Mouse (Mus musculus): Measurements from ENCODE around the gene Hspb8. TPM values are rescaled to one million over a fixed set of nuclear protein-coding genes. Genes with fewer than 3 reads are reported as not detected.

Hspb8 gene
- polyA plus RNA-seq, 1 experiment from 2014 or later = 10.5 TPM

- H3K27ac ChIP-seq (ENCODE audit: low read depth, low read length) = no peak overlapping the region
- H3K9me3 ChIP-seq (ENCODE audit: control insufficient read depth) = no peaks in the 10 kb centered on the region
- 49% methylated on average over 10 of the region's 10 CpGs for WGBS
- no peak overlapping the region for H3K4me3 ChIP-seq (ENCODE audit: low read depth, low read length)
- no peak overlapping the region for H3K9ac ChIP-seq (ENCODE audit: low read depth, low read length)
- H3K4me2 ChIP-seq (replicated peaks; ENCODE audit: low read depth) = no peak overlapping the region
- 0 out of 2 replicates have a peak, but pooled peaks cover 4% of the 10 kb centered on the region for H3K27me3 ChIP-seq (replicated peaks; ENCODE audit: control insufficient read depth, insufficient read depth, low read length)
- no peaks in the 10 kb centered on the region for H3K4me1 ChIP-seq (replicated peaks; ENCODE audit: control insufficient read depth, insufficient read depth, low read length)
- no peaks in the 10 kb centered on the region for H3K36me3 ChIP-seq (ENCODE audit: control insufficient read depth, insufficient read depth)
- no peak for TF ChIP-seq CTCF (IDR thresholded peaks at IDR 0.05; ENCODE audit: low read depth)
- no peak for ATAC-seq
These were observed 23.1 kb upstream of the Hspb8 start for GRCm38 (mm10) chr5:116445634-116446367.

- Histone ChIP-seq H3K4me3 (ENCODE audit: low read depth, low read length) (no peak overlapping the region), H3K27ac (ENCODE audit: low read depth, low read length) (no peak overlapping the region), H3K9ac (ENCODE audit: low read depth, low read length) (no peak overlapping the region), H3K27me3 (replicated peaks; ENCODE audit: control insufficient read depth, insufficient read depth, low read length) (0 out of 2 replicates have a peak, but pooled peaks cover 4% of the 10 kb centered on the region), H3K9me3 (ENCODE audit: control insufficient read depth) (no peaks in the 10 kb centered on the region), H3K4me1 (replicated peaks; ENCODE audit: control insufficient read depth, insufficient read depth, low read length) (no peaks in the 10 kb centered on the region), H3K36me3 (ENCODE audit: control insufficient read depth, insufficient read depth) (no peaks in the 10 kb centered on the region), H3K4me2 (replicated peaks; ENCODE audit: low read depth) (no peak overlapping the region)
- 49% methylated on average over 27 of the region's 27 CpGs for WGBS
- peak; percentile 54 for TF ChIP-seq CTCF (IDR thresholded peaks at IDR 0.05; ENCODE audit: low read depth)
- no peak for ATAC-seq
These were observed 21.9 kb upstream of the Hspb8 start for GRCm38 (mm10) chr5:116444517-116444916.

- H3K36me3 ChIP-seq (ENCODE audit: control insufficient read depth, insufficient read depth) = no peaks in the 10 kb centered on the region
- no peaks in the 10 kb centered on the region for H3K4me1 ChIP-seq (replicated peaks; ENCODE audit: control insufficient read depth, insufficient read depth, low read length)
- no peak overlapping the region for H3K4me2 ChIP-seq (replicated peaks; ENCODE audit: low read depth)
- H3K9me3 ChIP-seq (ENCODE audit: control insufficient read depth) = no peaks in the 10 kb centered on the region
- no peak overlapping the region for H3K4me3 ChIP-seq (ENCODE audit: low read depth, low read length)
- H3K27ac ChIP-seq (ENCODE audit: low read depth, low read length) = no peak overlapping the region
- no peak for TF ChIP-seq CTCF (IDR thresholded peaks at IDR 0.05; ENCODE audit: low read depth)
- 82% methylated on average over 8 of the region's 8 CpGs for WGBS
- H3K27me3 ChIP-seq (replicated peaks; ENCODE audit: control insufficient read depth, insufficient read depth, low read length) = 0 out of 2 replicates have a peak, but pooled peaks cover 4% of the 10 kb centered on the region
- no peak for ATAC-seq
- H3K9ac ChIP-seq (ENCODE audit: low read depth, low read length) = no peak overlapping the region
These were observed 20.8 kb upstream of the Hspb8 start for GRCm38 (mm10) chr5:116443459-116443940.

GRCm38 (mm10) chr5:116442697-116443458 is 20.2 kb upstream of the Hspb8 start:
- H3K4me1 ChIP-seq (replicated peaks; ENCODE audit: control insufficient read depth, insufficient read depth, low read length) = no peaks in the 10 kb centered on the region
- H3K36me3 ChIP-seq (ENCODE audit: control insufficient read depth, insufficient read depth) = no peaks in the 10 kb centered on the region
- TF ChIP-seq CTCF (IDR thresholded peaks at IDR 0.05; ENCODE audit: low read depth) = no peak
- WGBS = 72% methylated on average over 7 of the region's 7 CpGs
- H3K4me3 ChIP-seq (ENCODE audit: low read depth, low read length) = no peak overlapping the region
- no peak overlapping the region for H3K9ac ChIP-seq (ENCODE audit: low read depth, low read length)
- no peaks in the 10 kb centered on the region for H3K9me3 ChIP-seq (ENCODE audit: control insufficient read depth)
- ATAC-seq = no peak
- H3K4me2 ChIP-seq (replicated peaks; ENCODE audit: low read depth) = no peak overlapping the region
- H3K27ac ChIP-seq (ENCODE audit: low read depth, low read length) = no peak overlapping the region
- H3K27me3 ChIP-seq (replicated peaks; ENCODE audit: control insufficient read depth, insufficient read depth, low read length) = 0 out of 2 replicates have a peak, but pooled peaks cover 4% of the 10 kb centered on the region

- WGBS = 54% methylated on average over 4 of the region's 4 CpGs
- no peaks in the 10 kb centered on the region for H3K27me3 ChIP-seq (replicated peaks; ENCODE audit: control insufficient read depth, insufficient read depth, low read length)
- H3K4me2 ChIP-seq (replicated peaks; ENCODE audit: low read depth) = no peak overlapping the region
- H3K9ac ChIP-seq (ENCODE audit: low read depth, low read length) = no peak overlapping the region
- no peaks in the 10 kb centered on the region for H3K9me3 ChIP-seq (ENCODE audit: control insufficient read depth)
- ATAC-seq = no peak
- H3K36me3 ChIP-seq (ENCODE audit: control insufficient read depth, insufficient read depth) = no peaks in the 10 kb centered on the region
- no peak overlapping the region for H3K27ac ChIP-seq (ENCODE audit: low read depth, low read length)
- no peaks in the 10 kb centered on the region for H3K4me1 ChIP-seq (replicated peaks; ENCODE audit: control insufficient read depth, insufficient read depth, low read length)
- no peak for TF ChIP-seq CTCF (IDR thresholded peaks at IDR 0.05; ENCODE audit: low read depth)
- no peak overlapping the region for H3K4me3 ChIP-seq (ENCODE audit: low read depth, low read length)
These were observed 17.6 kb upstream of the Hspb8 start for GRCm38 (mm10) chr5:116440251-116440650.

- no peak overlapping the region for H3K9ac ChIP-seq (ENCODE audit: low read depth, low read length)
- no peaks in the 10 kb centered on the region for H3K36me3 ChIP-seq (ENCODE audit: control insufficient read depth, insufficient read depth)
- no peak for TF ChIP-seq CTCF (IDR thresholded peaks at IDR 0.05; ENCODE audit: low read depth)
- no peaks in the 10 kb centered on the region for H3K27me3 ChIP-seq (replicated peaks; ENCODE audit: control insufficient read depth, insufficient read depth, low read length)
- H3K4me2 ChIP-seq (replicated peaks; ENCODE audit: low read depth) = no peak overlapping the region
- no peak overlapping the region for H3K27ac ChIP-seq (ENCODE audit: low read depth, low read length)
- no peak overlapping the region for H3K4me3 ChIP-seq (ENCODE audit: low read depth, low read length)
- no peaks in the 10 kb centered on the region for H3K9me3 ChIP-seq (ENCODE audit: control insufficient read depth)
- H3K4me1 ChIP-seq (replicated peaks; ENCODE audit: control insufficient read depth, insufficient read depth, low read length) = no peaks in the 10 kb centered on the region
- WGBS = 58% methylated on average over 4 of the region's 4 CpGs
- no peak for ATAC-seq
These were observed 15.7 kb upstream of the Hspb8 start for GRCm38 (mm10) chr5:116438328-116438727.
